Mouse (Mus musculus): ENCODE results near the gene Nkx6-1. TPM values are rescaled to one million over a fixed set of nuclear protein-coding genes. Genes with fewer than 3 reads are reported as not detected.

Nkx6-1 gene
- 6.0 and 7.8 TPM in 2 replicates for polyA plus RNA-seq (2016; fragmentation: Nextera tagmentation; extraction: Ambion mirVana)

DNA sequence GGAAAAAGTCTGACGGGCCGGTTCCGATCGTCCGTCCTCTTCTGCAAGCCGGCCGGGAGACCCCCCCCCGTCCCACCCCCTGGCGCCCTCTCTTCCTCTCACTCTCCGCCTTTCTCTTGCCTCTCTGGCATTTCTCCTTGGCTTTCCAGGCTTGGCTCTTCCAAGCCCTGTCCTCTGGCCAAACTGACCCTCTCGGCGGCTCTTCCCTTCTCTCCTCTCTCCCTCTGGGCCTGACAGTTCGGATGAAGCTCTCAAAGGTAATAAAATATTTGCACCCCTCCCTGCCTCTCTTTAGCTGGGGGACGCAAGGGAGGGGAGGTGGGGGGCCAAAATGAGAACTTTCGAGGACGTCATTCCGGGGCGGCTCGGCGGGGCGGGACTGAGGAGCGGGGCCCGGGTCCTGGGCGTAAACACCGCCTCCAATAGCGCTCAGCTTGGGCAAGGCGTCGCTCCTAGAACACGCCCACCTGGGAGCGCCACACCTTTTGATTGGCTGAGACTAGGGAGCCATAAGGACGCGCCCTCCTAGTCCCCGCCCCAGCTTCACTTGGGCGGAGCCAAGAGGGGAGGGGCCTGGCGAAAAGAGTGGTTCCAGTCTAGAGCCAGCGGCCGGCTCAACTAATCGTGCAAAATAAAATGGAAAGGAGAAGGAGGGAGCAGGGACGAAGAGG, at the start of gene Nkx6-1:
Gene Nkx6-1, minus strand, starts transcription at position 52 of the 671 bp plus-strand sequence.
- Histone ChIP-seq H3K4me2 (replicated peaks) (peak within 1 kb of the TSS; percentile 66), H3K27ac (replicated peaks) (peak within 1 kb of the TSS; percentile 73), H3K4me3 (peak within 1 kb of the TSS; percentile 53), H3K9ac (replicated peaks) (peak within 1 kb of the TSS; percentile 59), H3K27me3 (peaks cover 91% of the 10 kb centered on the region), H3K9me3 (no peaks in the 10 kb centered on the region), H3K4me1 (peaks cover 28% of the 10 kb centered on the region), H3K36me3 (no peaks in the 10 kb centered on the region)
- WGBS = under 1% methylated on average over 39 of the region's 39 CpGs
- peak; percentile 97 for ATAC-seq (ENCODE audit: low FRiP score, low read depth)

DNA sequence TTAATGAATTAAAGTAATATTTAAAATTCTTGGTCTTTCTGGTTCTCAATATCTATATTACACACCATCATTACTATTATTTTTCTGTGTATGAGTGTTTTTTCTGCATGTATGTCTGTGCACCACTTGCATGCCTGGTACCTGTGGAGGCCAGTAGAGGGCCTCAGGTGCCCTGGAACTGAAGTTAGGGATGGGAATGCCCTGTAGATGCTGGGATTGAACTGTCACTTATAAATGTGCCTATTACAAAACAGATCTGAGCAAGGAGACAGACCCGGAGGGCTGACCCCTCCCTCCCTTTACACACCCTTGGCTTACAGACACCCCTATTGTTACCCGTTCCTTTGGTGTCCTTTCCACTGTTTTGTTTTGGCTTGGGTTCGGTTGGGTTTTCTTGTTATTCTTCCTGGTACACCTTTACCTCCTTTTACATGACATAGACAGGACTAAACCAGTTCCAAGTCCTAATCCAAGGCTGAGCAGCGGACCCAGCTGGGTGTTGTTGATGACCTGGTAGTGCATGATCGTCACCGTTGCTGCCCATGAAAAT, 48.3 kb upstream of the Nkx6-1 start:
- H3K27ac ChIP-seq (replicated peaks) = no peak overlapping the region
- no peak for ATAC-seq (ENCODE audit: low FRiP score, low read depth)
- H3K4me3 ChIP-seq = no peak overlapping the region
- 77% methylated on average over 6 of the region's 6 CpGs for WGBS
- no peaks in the 10 kb centered on the region for H3K9me3 ChIP-seq
- H3K4me1 ChIP-seq = no peaks in the 10 kb centered on the region
- H3K27me3 ChIP-seq = no peaks in the 10 kb centered on the region
- no peaks in the 10 kb centered on the region for H3K36me3 ChIP-seq
- H3K4me2 ChIP-seq (replicated peaks) = no peak overlapping the region
- H3K9ac ChIP-seq (replicated peaks) = no peak overlapping the region

DNA sequence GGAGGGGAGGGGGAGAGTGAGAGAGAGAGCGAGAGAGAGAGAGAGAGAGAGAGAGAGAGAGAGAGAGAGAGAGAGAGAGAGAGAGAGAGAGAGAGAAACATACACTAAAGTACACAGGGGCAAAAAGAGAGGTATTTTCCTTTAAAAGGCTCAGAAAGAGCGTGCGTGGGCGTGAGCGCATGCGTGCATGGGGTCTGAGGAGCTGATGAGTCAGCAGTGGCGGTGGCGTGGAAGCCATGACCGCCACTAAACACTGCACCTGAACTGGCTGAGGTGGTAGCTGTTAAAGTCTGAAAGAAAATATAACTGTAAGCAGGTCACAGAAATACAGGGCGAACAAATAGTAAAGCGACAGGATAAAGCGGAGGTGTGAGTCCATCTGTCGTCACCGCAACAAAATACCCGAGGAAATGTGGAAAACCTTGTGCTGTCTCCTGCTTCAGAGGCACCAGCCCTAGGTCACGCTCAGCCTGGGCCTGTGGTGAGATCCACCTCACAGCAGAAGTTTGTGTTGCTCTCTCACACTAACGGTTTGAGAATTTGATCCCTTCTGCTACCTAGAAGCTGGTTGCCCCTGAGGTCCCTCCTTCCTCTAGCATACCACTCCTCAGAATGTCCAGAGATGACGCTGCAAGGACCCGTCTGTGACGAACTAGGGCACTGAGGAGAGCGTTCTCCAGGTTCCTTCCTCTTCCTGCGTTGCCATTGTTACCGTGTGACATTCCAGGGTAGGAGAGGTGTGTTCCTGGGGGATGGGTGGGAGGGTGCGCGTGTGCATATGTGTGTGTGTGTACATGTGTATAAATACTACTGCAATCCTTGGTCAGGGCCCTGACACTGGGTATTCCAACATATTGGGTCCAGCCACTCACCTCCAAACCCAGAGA, 38.8 kb upstream of the Nkx6-1 start:
- no peak overlapping the region for H3K27ac ChIP-seq (replicated peaks)
- ATAC-seq (ENCODE audit: low FRiP score, low read depth) = no peak
- no peaks in the 10 kb centered on the region for H3K36me3 ChIP-seq
- H3K9me3 ChIP-seq = no peaks in the 10 kb centered on the region
- no peak overlapping the region for H3K4me2 ChIP-seq (replicated peaks)
- H3K4me1 ChIP-seq = no peaks in the 10 kb centered on the region
- H3K9ac ChIP-seq (replicated peaks) = no peak overlapping the region
- 79% methylated on average over 24 of the region's 25 CpGs for WGBS
- H3K4me3 ChIP-seq = no peak overlapping the region
- no peaks in the 10 kb centered on the region for H3K27me3 ChIP-seq

DNA sequence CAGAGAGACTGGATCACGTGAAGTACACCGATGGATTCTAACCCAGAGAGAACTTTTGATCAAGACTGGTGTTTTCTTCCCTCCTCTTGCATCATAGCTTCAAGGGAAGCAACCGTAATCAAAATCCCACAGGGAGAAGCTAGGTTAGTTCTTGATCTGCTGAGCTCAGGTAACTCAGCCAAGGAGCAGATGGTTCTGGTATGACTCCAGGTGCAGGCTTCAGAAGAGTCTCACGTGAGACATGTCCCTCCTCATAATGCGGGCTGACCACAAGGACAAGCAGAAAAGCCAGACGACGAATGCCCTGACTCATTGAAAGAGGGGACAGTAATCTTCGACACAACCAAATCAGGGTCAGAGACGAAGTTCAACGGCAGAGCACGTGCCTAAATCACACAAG, 37.8 kb upstream of the Nkx6-1 start:
- H3K4me2 ChIP-seq (replicated peaks) = no peak overlapping the region
- ATAC-seq (ENCODE audit: low FRiP score, low read depth) = no peak
- no peak overlapping the region for H3K9ac ChIP-seq (replicated peaks)
- no peak overlapping the region for H3K4me3 ChIP-seq
- H3K27ac ChIP-seq (replicated peaks) = no peak overlapping the region
- H3K4me1 ChIP-seq = no peaks in the 10 kb centered on the region
- no peaks in the 10 kb centered on the region for H3K9me3 ChIP-seq
- WGBS = 85% methylated on average over 11 of the region's 11 CpGs
- H3K36me3 ChIP-seq = no peaks in the 10 kb centered on the region
- no peaks in the 10 kb centered on the region for H3K27me3 ChIP-seq

DNA sequence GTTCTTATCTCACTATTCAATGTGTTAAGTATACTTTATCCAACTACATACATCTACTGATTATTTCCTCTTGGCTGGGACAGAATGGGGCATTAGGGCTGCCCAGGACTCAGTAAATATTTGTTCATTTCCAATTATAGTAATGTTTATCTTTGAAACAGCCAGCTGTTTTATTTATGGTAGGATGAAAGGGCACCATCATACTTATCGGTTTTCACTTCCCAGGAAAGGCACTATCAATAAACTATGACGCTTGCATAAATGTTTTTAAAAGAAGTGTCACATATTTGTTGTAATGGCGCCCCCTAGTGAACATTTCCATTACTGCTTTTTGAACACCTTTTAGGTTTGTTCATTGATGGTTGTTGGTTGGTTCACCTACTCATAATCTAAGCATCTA, 35.8 kb upstream of the Nkx6-1 start:
- Histone ChIP-seq H3K27me3 (no peaks in the 10 kb centered on the region), H3K9ac (replicated peaks) (no peak overlapping the region), H3K27ac (replicated peaks) (no peak overlapping the region), H3K36me3 (no peaks in the 10 kb centered on the region), H3K4me3 (no peak overlapping the region), H3K9me3 (no peaks in the 10 kb centered on the region), H3K4me2 (replicated peaks) (no peak overlapping the region), H3K4me1 (no peaks in the 10 kb centered on the region)
- WGBS = 10% methylated on average over 3 of the region's 3 CpGs
- ATAC-seq (ENCODE audit: low FRiP score, low read depth) = no peak

DNA sequence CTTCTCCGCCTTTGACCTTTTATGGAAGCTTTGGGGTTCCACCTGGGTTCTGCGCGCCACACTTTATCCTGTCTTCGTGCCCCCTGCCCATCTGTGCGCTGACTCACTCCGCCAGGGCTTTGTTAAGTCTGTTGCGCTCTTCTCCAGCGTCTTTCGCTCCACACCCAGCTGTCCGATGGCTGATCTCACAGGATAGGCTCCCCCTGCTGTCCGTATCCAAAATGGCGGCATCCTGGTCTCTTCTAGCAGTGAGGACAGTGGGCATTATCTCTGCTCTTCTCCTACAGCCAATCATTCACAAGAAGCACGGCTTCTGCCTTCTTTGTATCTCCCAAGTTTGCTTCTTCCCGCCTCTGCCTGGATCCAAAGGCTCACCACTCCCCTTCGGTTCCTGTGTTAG, 23.8 kb upstream of the Nkx6-1 start:
- Histone ChIP-seq H3K4me3 (no peak overlapping the region), H3K9ac (replicated peaks) (no peak overlapping the region), H3K4me1 (peaks cover 6% of the 10 kb centered on the region), H3K9me3 (no peaks in the 10 kb centered on the region), H3K36me3 (no peaks in the 10 kb centered on the region), H3K27me3 (peaks cover 23% of the 10 kb centered on the region), H3K4me2 (replicated peaks) (peak overlapping the region; percentile 38), H3K27ac (replicated peaks) (no peak overlapping the region)
- 14% methylated on average over 15 of the region's 15 CpGs for WGBS
- ATAC-seq (ENCODE audit: low FRiP score, low read depth) = peak; percentile 66; the same call in 1 of the 2 replicates

DNA sequence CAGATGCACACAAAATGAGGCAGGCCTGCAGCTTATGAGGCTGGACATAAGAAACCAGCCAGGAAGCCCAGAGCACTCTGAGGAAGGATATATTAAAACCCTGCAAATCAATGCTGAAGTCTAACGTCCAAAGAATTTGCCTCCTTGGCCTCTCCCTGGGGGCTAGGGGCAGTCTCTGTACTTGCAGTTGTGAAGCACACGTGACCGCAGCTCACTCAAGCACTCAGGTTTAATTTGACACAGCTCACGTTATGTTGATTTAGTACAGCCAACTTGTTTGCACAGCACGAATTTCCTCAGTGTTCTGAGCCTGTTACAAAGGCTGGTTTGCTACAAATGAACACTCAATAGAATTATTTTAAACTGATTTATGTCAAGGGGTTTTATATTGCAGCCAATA, 18.5 kb upstream of the Nkx6-1 start:
- no peak overlapping the region for H3K9ac ChIP-seq (replicated peaks)
- no peaks in the 10 kb centered on the region for H3K36me3 ChIP-seq
- 56% methylated on average over 5 of the region's 5 CpGs for WGBS
- peaks cover 18% of the 10 kb centered on the region for H3K27me3 ChIP-seq
- no peak overlapping the region for H3K4me3 ChIP-seq
- no peak overlapping the region for H3K27ac ChIP-seq (replicated peaks)
- H3K9me3 ChIP-seq = no peaks in the 10 kb centered on the region
- no peak overlapping the region for H3K4me2 ChIP-seq (replicated peaks)
- no peak for ATAC-seq (ENCODE audit: low FRiP score, low read depth)
- peaks cover 2% of the 10 kb centered on the region for H3K4me1 ChIP-seq

DNA sequence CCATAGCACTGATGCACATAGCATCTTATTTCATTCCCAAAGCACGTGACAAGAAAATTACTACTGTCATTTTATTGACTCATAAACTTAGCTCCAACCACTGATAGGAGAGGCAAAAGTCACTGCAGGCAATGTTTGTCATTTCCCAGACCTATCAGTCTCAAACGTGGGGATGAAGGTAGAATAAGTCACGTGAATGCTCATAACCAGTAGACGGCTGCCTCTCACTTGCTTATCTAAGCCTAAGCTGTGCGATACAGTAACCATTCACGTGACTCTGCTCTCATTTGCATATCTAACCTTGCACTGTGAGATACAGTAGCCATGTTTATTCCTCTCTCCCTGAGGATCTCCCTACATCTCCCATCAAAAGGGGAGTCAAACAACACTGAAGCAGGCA, 15.5 kb upstream of the Nkx6-1 start:
- H3K9me3 ChIP-seq = no peaks in the 10 kb centered on the region
- WGBS = 80% methylated on average over 6 of the region's 6 CpGs
- no peak overlapping the region for H3K27ac ChIP-seq (replicated peaks)
- no peak for ATAC-seq (ENCODE audit: low FRiP score, low read depth)
- no peak overlapping the region for H3K4me3 ChIP-seq
- H3K9ac ChIP-seq (replicated peaks) = no peak overlapping the region
- H3K27me3 ChIP-seq = no peaks in the 10 kb centered on the region
- H3K4me2 ChIP-seq (replicated peaks) = no peak overlapping the region
- H3K4me1 ChIP-seq = no peaks in the 10 kb centered on the region
- no peaks in the 10 kb centered on the region for H3K36me3 ChIP-seq

DNA sequence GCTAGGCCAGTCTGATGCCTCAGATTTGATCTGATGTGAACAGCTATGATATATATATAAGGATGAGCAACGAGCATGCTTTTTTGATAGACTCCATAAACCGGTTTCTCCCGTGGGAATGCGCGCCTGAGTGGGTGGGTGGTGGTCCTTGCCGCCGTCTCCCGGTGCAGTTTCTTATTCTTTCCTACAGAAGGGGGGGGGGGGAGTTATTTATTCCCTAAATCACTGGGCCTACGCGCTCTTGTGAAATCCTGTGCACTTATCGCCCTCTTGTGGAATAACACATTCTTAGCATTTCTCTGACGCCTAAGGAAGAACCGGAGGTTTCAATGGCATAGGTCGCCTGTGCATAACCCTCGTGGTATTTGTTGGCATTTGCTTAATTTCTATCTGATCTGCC, 4.6 kb upstream of the Nkx6-1 start:
- Histone ChIP-seq H3K27ac (replicated peaks) (no peak overlapping the region), H3K27me3 (peaks cover 65% of the 10 kb centered on the region), H3K4me3 (no peak overlapping the region), H3K4me2 (replicated peaks) (no peak overlapping the region), H3K36me3 (no peaks in the 10 kb centered on the region), H3K4me1 (peaks cover 12% of the 10 kb centered on the region), H3K9ac (replicated peaks) (no peak overlapping the region), H3K9me3 (no peaks in the 10 kb centered on the region)
- no peak for ATAC-seq (ENCODE audit: low FRiP score, low read depth)
- 4% methylated on average over 15 of the region's 15 CpGs for WGBS

DNA sequence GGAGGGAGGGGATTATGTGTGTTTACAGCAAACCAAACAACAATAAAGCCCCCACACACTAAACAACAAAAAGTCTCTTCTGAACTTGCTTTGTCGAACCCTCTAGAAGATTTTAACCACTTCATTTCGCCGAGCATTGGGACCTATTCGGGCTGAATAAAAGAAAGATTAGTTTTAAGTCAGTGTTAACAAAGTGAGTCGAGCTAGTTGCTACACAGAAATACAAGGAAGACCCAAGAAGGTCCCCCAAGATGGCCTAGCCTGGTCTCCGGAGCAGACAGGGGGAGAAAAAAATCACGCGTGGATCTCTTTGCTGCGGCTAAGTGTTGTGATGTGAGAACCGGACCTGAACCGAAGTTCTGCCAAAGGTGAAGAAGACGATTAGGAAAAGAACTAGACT, 3.7 kb upstream of the Nkx6-1 start:
- no peak for ATAC-seq (ENCODE audit: low FRiP score, low read depth)
- Histone ChIP-seq H3K9ac (replicated peaks) (no peak overlapping the region), H3K27me3 (peaks cover 74% of the 10 kb centered on the region), H3K4me2 (replicated peaks) (no peak overlapping the region), H3K4me1 (peaks cover 21% of the 10 kb centered on the region), H3K4me3 (no peak overlapping the region), H3K9me3 (no peaks in the 10 kb centered on the region), H3K36me3 (no peaks in the 10 kb centered on the region), H3K27ac (replicated peaks) (no peak overlapping the region)
- WGBS = 3% methylated on average over 12 of the region's 12 CpGs

DNA sequence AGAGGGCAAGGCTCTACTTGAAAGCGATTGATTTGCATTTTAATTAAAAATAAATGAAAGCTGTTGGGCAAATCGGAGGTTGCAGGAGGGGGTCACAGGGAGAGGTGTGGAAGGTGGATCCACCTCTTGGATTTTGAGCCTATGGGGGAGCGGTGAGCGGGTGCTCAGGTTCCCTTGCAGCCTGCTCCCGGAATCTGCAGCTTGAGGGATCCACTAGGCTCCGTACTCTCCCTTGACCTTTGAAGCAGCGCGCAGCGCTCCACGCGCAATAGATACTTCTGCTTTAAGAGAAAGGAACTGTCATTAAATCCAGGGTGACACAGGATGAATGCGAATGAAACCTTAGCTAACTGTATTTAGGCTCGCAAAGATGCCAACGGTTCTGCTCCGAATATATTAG, 3.2 kb upstream of the Nkx6-1 start:
- Histone ChIP-seq H3K27me3 (peaks cover 78% of the 10 kb centered on the region), H3K36me3 (no peaks in the 10 kb centered on the region), H3K9ac (replicated peaks) (no peak overlapping the region), H3K4me1 (peaks cover 25% of the 10 kb centered on the region), H3K4me3 (0 out of 2 replicates have a peak overlapping the region, but pooled peaks have one; percentile 5), H3K27ac (replicated peaks) (no peak overlapping the region), H3K9me3 (no peaks in the 10 kb centered on the region), H3K4me2 (replicated peaks) (peak overlapping the region; percentile 21; the same call in 1 of the 2 replicates)
- ATAC-seq (ENCODE audit: low FRiP score, low read depth) = no peak
- 1% methylated on average over 15 of the region's 15 CpGs for WGBS

Data from midbrain, embryonic 12.5 days (tissue).